26 mouse cellular contexts compared by ENCODE assay signal in genomic region chr15:57366446-57366845, GRCm38 (mm10).
DNase-seq lines count a peak whose midpoint lies in the region; ATAC-seq lines count a peak whose summit lies in the region.
"Had no signal": no experiment of that assay in that cellular context is flagged by ENCODE, and none has a peak within 500 bp of the region (broad histone marks: within the 10 kb centered on the region; RNA-seq: fewer than 3 reads in every experiment).

No protein-coding gene starts in this region.

- no peaks in the 10 kb centered on the region for H3K9me3 ChIP-seq in embryonic facial prominence, embryonic 10.5 days
- no peaks in the 10 kb centered on the region for H3K9me3 ChIP-seq in forebrain, embryonic 16.5 days (ENCODE audit: control insufficient read depth, low read length)
- H3K9me3 ChIP-seq: embryonic facial prominence, embryonic 13.5 days; forebrain, embryonic 13.5 days; G1E; limb, embryonic 12.5 days had no signal

- H3K4me3 ChIP-seq in embryonic facial prominence, embryonic 10.5 days = no peak overlapping the region
- H3K4me3 ChIP-seq in forebrain, embryonic 16.5 days (replicated peaks; ENCODE audit: low read length) = no peak overlapping the region
- H3K4me3 ChIP-seq: embryonic facial prominence, embryonic 13.5 days; erythroblast, embryonic 14.5 days; forebrain, embryonic 13.5 days; limb, embryonic 12.5 days had no signal

- no peak for ATAC-seq in forebrain, embryonic 16.5 days
- ATAC-seq: forebrain, embryonic 13.5 days; hindbrain, postnatal 0 days; intestine, embryonic 16.5 days had no signal

- DNase-seq in embryo, embryonic 10 days (ENCODE audit: low spot score) = peak; percentile 25
- no peak for DNase-seq in embryo, embryonic 9.5 days (ENCODE audit: extremely low spot score)
- DNase-seq in embryonic facial prominence, embryonic 10.5 days (ENCODE audit: low spot score) = peak; percentile 12
- DNase-seq in hindlimb bud, embryonic 11.5 days (ENCODE audit: extremely low spot score, low read depth, low spot score) = peak; percentile 35
- DNase-seq in frontal cortex, postnatal 14 days (ENCODE audit: low spot score in 2 of 2) = no peak
- no peak for DNase-seq in heart, adult 11 months
- DNase-seq: adrenal gland, postnatal 14 days; cerebellum, adult 11 months; cerebellum, adult 9-10 months; cerebellum, postnatal 36 days; heart, postnatal 14 days; kidney, adult 8-10 months; kidney, postnatal 4 days; layer of hippocampus, postnatal 36 days; lung, postnatal 36 days; midbrain, embryonic 14.5 days had no signal

- no peak overlapping the region for H3K4me2 ChIP-seq in forebrain, embryonic 16.5 days (ENCODE audit: low read length)
- H3K4me2 ChIP-seq: embryonic facial prominence, embryonic 13.5 days; forebrain, embryonic 13.5 days; limb, embryonic 12.5 days; liver, embryonic 11.5 days had no signal

- 20% methylated on average over 1 of the region's 1 CpGs for WGBS in embryonic facial prominence, embryonic 10.5 days
- 57% methylated on average over 1 of the region's 1 CpGs for WGBS in forebrain, embryonic 16.5 days

- H3K27ac ChIP-seq in embryonic facial prominence, embryonic 10.5 days (replicated peaks) = no peak overlapping the region
- H3K27ac ChIP-seq in forebrain, embryonic 16.5 days (ENCODE audit: low read length) = no peak overlapping the region
- H3K27ac ChIP-seq: embryonic facial prominence, embryonic 13.5 days; forebrain, embryonic 13.5 days; hindbrain, postnatal 0 days; kidney, postnatal 0 days; limb, embryonic 12.5 days had no signal

- no peak overlapping the region for H3K9ac ChIP-seq in forebrain, embryonic 16.5 days (replicated peaks; ENCODE audit: low read depth, low read length)
- H3K9ac ChIP-seq: embryonic facial prominence, embryonic 13.5 days; forebrain, embryonic 13.5 days; limb, embryonic 12.5 days had no signal

- H3K4me1 ChIP-seq in embryonic facial prominence, embryonic 10.5 days = 0 out of 2 replicates have a peak, but pooled peaks cover 4% of the 10 kb centered on the region
- H3K4me1 ChIP-seq in forebrain, embryonic 16.5 days (replicated peaks; ENCODE audit: control insufficient read depth, insufficient read depth, low read length) = no peaks in the 10 kb centered on the region
- H3K4me1 ChIP-seq: embryonic facial prominence, embryonic 13.5 days; forebrain, embryonic 13.5 days; limb, embryonic 12.5 days had no signal

- no peaks in the 10 kb centered on the region for H3K36me3 ChIP-seq in embryonic facial prominence, embryonic 10.5 days (replicated peaks)
- no peaks in the 10 kb centered on the region for H3K36me3 ChIP-seq in forebrain, embryonic 16.5 days (ENCODE audit: control insufficient read depth, insufficient read depth)
- H3K36me3 ChIP-seq: embryonic facial prominence, embryonic 13.5 days; G1E; limb, embryonic 12.5 days had no signal

- no peaks in the 10 kb centered on the region for H3K27me3 ChIP-seq in embryonic facial prominence, embryonic 10.5 days (replicated peaks; ENCODE audit: low read depth, poor library complexity, severe bottlenecking)
- no peaks in the 10 kb centered on the region for H3K27me3 ChIP-seq in forebrain, embryonic 16.5 days (replicated peaks; ENCODE audit: control insufficient read depth, insufficient read depth, low read length)
- H3K27me3 ChIP-seq: embryonic facial prominence, embryonic 13.5 days; forebrain, embryonic 13.5 days; limb, embryonic 12.5 days had no signal

Comparison
In these comparisons a context has a peak if more than half of its experiments do, and no peak if none do; other contexts are left out.
1. DNase-seq: peak in embryo, embryonic 10 days (single experiment), embryonic facial prominence, embryonic 10.5 days (single experiment) and hindlimb bud, embryonic 11.5 days (single experiment); none in embryo, embryonic 9.5 days (single experiment), frontal cortex, postnatal 14 days (0 of 2) and heart, adult 11 months (single experiment).